In genomic region chr2:164456864-164457300, GRCm38 (mm10) we compare ENCODE assay signal across 1 mouse cellular context.
A peak's percentile ranks its signal among the peaks of the same experiment; 100 is the strongest.
TF ChIP-seq lines count a peak whose summit lies in the region.

Gene Sys1 (plus strand): TSS chr2:164456964.

TF ChIP-seq in CH12.LX, 34 proteins besides CTCF, POLR2A, EP300 and RAD21 (continued from another document):
- TF ChIP-seq TBP (conservative IDR thresholded peaks at IDR 0.05; ENCODE audit: low read depth, low read length) (peak; percentile 85; the same call in 1 of the 2 replicates), RCOR1 (conservative IDR thresholded peaks at IDR 0.05; ENCODE audit: low read depth, low read length) (peak; percentile 65; the same call in 1 of the 2 replicates), MEF2A (IDR thresholded peaks at IDR 0.05; ENCODE audit: borderline replicate concordance, low read depth, low read length) (peak; percentile 15; the same call in 1 of the 2 replicates)
TF ChIP-seq in CH12.LX: peak in this region for 16.
